Mouse (Mus musculus) ZHBTc4 (cell line): Measurements from ENCODE around the gene Manba.
A peak's percentile ranks its signal among the peaks of the same experiment; 100 is the strongest.
"Not testable (repeated sequence)": the region's sequence is repeated elsewhere in the genome, so short reads cannot be mapped to it uniquely, and the experiment has no call there.

Experiments used
- DNase-seq: peaks from one replicate; pipeline ENCODE4 v3.0.0-alpha.2; 2011; ENCODE audit warnings: low read depth, low spot score

Manba gene

DNA sequence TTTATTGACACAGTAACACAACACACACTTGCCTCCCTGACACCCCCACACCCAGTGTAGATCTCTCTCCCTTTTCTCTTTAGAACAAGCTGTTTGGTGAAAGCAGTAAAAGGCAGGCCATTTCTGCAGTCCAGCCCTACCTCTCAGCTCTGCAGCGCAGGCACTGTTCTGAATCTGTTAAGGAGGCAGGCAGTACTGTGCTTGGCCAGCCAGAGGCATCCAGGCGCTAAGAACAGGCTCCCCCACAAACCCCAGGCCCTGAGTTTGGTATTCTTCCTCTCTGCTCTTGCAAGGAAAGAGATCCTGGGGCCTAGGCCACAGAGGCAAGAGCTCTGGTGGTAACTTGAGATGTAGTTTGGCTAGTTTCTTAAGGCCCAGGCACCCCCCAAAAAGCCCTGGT, 39.5 kb downstream of the Manba start:
- DNase-seq, result not testable (repeated sequence)

DNA sequence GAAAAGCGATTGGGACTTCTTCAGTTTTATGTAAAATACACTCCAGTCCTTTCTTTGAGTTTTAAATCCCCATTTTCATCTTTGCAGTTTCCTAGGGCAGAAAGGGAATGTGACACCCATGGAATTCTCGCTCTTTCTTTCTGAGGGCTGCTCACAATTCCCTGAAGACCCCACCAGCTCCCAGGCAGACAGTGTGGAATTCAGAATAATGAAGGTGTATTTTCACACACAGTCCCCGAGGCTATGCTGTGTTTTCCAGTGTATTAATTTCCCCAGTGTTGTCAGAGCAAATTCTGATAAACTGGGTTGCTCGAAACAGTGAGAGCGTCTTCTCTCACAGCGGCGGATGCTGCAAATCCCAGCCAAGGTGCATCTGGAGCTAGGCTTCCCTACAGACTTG, 44.3 kb downstream of the Manba start:
- DNase-seq, result no peak

DNA sequence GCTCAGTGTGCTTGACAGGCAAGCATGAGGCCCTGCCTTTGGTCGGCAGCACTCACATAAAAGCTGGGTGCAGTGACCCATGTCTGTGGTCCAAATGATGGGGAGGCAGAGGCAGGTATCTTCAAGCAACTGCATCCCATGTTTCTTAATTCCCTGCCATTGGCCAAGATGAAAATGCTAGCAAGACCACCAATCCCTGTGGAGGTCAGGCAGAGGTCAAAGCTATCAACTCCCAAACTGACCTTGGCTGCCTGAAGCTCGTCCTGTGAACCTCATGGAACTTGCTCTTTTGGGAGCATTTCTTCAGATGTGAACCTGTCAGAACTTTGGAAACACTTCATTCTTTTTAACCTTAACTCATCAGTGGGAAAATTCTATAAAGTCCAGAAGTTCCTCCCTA, 46.4 kb downstream of the Manba start:
- no peak for DNase-seq

DNA sequence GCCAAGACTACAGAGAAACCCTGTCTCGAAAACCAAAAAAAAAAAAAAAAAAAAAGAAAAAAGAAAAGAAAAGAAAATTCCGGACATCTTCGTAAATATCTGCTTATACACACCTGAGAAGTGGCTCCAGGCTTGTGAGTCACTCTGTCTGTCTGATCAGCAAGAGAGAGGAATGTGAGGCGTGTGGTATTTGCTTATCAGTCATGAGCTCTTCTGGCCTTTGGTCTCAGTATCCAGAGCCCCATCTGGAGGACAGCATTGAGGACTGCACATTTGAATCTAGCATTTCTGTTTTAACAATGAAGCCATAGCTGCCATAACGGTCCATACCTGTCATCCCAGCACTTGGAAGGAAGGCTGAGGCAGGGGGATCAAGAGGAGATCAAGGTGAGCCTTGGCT, 48.7 kb downstream of the Manba start:
- peak; percentile 71 for DNase-seq

DNA sequence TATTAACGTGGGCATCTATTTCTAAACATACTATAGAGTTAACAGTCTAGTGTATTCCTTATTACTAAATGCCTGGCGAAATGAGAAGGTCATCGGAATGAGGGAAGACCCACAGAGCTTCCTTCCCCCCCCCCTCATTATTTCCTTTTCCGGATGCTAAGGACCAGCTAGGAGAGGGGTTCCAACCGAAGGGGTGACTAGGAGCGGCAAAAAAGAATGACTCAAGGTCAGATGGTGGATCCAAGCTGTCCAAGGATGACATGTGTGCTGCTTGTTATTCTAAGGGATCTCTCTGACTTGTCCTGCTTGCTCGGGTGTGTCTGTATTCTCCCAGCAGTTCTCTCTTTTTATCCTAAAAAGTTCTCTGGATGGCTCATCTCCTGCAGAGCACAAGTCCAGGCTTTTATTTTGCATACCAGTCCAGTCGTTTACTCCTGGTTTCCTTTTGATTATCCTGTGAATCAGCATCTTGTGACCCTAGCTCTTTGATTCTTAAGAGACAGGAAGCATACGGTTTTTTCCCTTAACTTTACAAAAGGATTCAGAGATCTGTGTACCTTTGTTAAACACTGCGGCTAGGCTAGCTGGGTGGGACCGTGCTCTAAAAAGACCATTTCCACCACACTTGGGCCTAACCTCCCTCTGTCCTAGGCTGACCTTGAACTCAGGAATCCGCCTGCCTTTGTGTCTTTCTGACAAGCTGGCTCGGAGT, 61.0 kb downstream of the Manba start:
- DNase-seq, result peak; percentile 97

DNA sequence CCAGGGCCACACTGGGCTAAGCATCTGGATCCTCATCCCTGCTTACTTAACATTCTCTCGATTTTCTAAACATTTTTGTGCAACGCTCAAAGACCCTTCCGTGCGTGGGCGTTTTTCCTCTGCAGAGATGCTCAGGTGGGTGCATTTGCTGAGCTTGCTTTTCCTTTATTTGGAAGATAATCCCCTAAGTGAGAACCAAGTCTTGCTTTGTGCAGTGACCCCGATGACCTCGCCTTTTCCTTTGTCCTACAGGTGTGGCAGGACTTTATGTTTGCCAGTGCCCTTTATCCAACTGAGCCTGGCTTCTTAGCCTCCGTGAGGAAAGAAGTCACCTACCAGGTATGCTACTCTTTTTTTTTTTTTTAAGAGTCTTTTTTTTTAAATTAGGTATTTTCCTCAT, 61.9 kb downstream of the Manba start:
- DNase-seq, result peak; percentile 87

DNA sequence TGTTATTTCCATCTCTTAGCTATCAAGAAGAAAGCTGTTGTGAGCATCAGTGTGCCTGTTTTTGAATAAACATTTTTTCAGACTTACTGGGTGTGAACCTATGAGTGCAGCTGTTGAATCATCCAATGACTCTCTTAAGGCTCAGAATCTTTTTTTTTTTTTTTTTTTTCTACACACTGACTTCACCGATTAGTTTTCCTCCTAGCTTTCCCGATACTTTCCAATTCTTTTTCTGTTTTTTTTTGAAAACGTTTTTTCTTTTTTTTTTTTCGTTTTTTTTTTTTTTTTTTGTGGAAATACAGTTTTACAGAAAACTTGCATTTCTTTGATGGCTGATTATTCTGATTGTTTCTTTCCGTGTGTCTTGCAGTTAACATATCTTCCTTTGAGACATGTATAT, 67.5 kb downstream of the Manba start:
- no peak for DNase-seq

DNA sequence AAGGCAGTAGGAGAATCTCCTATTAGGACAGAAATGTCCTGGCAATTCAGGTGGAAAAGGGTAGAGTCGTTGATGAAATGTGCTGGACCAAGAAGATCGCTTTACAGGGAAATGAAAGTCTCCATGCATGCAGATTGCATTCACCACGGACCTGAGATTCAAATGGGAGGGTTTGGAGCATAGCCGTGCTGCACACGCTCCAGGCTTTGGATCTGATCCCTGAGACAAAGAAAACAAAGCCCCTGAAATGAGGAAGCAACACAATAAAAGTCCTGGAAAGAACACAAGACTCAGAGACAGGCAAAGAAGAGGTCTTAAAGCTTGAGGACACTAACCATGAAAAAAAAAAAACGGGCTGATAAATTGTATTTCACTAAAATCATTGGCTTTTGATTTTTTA, 69.8 kb downstream of the Manba start:
- peak; percentile 56 for DNase-seq

DNA sequence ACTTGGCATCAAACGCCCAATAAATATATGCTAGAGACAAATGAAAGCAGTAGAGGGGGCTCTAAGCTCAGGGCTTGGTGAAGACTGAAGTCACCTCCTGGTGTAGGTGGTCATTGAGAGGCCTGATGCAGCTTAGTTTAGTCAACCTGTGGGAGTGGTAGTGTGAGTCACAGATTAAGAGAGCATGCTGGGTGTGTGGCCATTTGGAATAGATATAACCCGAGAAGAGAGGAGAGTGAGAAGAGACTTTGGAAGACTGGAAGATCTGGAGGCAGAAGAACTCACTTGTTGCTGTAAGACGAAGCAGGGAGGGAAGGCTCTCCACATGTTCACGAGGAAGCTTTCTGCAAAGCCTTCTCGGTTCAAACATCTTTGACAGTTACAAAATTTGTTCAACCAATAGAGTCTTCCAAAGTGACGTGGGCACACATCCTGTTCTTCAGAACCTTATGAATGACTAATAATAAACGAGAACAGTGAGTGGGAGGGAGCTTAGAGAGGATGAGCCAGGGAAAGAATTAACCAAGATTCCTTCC, 70.7 kb downstream of the Manba start:
- no peak for DNase-seq

DNA sequence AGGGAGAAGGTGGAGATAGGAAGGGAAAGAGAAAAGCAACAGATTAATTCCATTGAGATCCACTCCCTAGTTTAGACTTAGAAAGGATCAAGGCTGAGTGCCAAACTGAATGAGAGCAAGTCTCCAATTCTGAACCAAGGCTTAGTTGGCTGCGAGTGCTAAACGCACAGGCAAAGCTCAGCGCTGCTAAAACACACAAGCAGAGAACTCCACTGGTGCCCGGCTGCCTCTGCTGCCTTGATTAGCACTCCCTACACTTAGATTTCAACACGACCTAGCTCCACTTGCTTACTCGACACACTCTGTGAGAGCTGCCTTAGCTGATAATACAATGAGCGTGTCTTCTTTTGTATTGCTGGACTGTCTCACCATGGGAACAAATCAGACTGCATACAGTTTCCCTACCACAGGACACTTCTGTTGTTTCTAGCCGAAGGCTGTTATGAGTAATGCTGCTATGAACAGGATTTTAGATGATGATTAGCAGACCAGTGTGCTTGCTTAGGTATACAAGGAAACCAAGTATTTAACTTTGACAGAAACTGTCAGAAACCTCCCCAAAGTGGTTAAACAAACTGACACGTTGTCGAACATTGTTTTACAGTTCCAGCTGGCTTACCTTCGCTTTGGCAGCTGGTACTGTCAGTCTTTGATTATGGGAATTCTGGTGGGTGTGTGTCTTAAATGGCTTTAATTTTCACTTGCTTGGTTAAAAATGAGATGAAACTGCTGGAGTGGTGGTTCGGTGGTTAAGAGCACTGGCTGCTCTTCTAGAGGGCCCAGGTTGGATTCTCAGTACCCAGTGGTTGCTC, 71.6 kb downstream of the Manba start:
- no peak for DNase-seq

DNA sequence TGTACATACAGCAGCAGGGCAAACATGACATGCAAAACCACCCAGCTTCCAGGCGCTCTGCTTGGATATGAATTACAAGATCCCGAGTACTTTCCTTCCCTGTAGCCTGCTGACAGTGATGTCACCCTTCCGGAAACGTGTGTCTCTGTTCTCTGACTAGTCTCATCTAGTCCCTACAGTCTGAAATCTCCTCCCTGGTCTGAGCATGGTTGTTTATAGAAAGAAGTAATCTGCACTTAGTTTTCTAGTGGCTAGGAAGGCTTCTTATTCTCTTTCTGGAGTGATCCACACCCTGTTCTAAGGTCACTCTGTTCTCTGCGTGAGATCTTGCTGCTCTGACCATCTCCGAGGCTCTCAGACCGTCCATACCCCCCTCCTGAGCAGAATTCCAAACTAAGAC, 76.6 kb downstream of the Manba start:
- peak; percentile 63 for DNase-seq

DNA sequence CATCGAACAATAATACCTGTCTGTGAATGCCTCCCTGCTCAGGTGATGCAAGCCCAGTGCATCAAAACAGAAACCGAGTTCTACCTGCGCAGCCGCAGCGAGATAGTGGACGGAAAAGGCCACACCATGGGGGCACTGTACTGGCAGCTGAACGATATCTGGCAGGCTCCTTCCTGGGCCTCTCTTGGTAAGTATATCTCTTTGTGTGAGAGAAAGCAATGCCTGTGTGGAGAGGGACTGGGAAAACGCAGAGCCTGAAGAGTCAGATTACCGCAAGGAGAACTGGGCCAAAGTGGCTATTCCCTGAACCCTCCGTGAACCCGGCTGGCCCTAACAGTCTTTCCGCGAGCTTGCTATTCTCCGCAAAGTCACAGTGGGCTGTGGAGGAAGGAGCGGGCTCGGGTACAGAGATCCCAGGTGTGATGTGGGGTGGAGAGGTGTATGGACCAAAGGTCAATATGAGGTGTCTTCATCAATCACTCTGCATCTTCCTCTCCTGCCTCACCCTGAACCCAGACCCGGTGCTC, 77.8 kb downstream of the Manba start:
- peak; percentile 32 for DNase-seq

DNA sequence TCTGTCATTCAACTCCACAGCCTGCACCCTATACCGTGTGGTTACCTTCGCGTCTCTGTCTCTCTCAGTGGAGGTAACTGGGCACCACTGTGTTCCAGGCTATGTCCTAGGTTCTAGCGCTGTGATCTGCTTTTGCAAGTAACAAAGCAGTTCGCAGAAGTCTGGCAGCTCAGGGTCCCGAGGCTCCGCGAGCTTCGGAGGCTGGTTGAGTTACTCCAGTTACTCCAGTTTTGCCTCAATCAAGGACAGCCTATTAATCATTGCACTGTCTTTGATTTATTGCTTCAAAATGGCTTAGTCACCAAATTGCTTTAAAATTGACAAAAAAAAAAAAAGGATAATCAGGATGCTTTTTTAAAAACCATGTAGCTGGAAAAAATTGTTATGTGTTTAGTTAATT, 79.3 kb downstream of the Manba start:
- DNase-seq, result no peak

DNA sequence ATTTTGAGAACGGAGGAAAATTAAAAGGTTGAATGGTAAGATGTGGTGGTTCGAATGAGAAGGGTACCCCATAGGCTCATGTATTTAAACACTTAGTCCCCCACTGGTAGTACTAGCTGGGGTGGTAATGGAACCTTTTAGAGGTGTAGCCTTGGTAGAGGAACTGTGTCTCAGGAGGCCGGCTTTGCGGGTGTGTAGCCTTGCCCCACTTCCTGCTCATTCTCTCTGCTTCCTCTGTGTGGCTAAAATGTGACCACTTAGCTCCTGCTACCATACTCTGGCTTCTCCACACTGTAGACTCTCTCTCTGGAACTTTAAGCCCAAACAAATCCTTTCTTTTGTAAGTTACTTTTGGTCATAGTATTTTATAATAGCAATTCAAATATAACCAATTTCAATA, 79.9 kb downstream of the Manba start:
- DNase-seq, result no peak

DNA sequence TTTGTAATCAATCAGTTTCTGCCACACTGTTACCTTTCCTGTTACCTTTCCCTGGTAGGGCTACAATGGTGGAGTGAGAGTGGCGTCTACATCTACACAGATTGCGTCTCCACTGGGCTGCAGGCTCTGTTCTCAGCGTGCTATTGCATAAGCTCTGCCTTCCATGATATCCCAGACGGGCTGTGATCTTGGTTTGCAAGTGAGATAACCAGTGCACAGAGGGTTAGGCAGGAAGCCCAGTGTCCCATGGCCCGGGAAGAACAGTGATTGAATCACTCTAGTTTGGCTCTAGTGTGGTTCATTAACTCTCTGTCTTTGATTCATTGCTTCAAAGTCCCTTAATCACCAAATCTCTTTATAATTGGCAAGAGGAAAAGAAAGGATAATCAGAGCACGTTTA, 82.5 kb downstream of the Manba start:
- DNase-seq, result no peak

DNA sequence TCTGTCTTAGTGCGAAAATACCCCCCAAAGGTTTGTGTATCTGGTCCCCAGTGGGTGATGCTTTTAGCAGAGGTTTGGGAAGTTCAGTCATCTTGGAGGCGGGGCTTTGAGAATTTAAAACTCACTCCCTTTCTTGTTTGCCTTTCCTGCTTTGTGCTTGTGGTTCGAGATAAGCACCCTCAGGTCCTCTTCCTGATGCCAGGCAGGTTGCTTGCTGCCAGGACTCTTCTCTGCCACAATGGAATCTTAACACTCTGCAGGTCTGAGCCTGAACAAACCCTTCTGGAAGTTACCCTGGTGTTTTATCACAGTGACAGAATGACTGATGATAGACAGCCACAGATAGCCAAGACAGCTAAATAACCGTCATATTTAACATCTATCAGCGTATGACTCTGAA, 83.2 kb downstream of the Manba start:
- no peak for DNase-seq

DNA sequence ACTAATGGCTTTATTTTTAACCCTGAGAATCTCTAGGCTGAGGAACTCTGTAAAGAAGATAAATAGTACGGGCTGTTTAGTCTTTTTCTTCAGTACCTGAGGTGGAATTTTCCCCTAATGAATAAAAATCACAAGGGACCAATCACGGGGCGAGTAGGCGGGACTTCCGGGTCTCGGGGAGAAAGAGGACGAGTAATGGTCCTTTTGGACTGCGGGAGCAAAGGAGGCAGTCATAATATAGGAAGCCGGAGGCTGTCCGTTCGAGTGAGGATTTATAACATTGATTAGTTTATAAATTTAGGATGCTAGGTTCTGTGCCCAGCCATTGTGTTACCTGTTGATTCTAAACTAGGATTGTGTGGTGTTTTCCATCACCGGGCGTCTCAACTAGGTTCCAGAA, 86.1 kb downstream of the Manba start:
- DNase-seq, result peak; percentile 50

DNA sequence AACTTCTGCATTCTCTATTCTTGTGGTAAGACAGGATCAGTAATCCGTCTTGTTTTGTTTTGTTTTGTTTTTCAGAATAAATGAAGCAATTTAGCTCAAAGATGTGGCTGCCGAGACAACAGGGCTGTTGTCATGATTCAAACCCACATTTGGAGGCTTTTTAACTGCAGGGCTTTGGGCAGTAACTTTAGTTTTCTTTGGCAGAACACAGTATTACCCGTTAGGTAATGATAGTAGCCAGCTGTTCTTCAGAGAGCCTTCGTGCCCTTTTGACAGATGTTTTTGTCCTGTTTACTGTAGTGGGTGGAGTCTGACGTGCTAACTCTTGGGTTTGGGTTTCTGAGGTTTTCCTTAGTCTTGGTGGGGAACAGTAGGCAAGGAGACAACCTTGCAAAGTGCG, 87.6 kb downstream of the Manba start:
- no peak for DNase-seq

DNA sequence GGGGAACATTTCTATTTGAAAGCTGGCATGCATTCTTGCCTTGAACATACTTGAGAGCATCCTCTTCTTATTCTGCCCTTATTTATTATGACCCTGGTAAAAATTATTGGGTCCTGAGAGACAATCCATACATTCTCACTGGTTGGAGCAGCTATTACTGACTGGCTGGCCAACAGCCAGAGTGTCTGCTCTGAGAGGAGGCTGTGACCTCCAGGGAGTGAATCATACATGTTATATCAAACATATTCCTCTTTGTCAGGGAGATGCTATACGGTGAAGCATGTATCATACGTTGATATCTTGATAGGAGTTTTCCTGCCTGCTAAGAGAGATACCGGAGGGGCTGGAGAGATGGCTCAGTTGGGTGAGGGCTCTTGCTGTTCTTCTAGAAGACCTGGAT, 89.7 kb downstream of the Manba start:
- no peak for DNase-seq

DNA sequence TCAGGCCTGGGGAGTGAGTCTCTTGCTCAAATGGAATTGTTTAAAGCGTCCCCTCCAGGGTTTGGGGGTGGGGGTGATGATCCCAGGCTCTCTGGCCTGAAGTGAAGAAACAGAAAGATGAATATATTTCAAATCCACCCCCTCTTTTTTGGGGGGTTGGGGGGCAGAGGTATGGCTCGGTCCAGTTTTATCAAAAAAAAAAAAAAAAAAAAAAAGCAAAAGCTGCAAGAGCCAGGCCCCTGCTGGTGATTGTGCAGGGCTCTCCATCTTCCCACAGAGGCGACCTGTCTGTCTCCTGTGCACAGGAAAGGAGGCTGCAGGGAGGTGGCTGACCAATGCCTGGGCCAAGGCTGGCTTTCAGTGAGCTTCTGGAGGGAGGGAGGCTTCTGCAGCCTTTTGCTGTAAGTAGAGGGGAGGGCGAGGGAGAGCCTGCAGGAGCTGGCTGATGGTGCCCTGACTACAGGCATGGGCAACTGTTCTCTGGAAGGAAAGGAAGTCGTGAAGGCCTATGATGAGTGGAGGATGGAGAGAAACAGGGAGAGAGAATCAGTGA, 93.3 kb downstream of the Manba start:
- DNase-seq, result no peak

DNA sequence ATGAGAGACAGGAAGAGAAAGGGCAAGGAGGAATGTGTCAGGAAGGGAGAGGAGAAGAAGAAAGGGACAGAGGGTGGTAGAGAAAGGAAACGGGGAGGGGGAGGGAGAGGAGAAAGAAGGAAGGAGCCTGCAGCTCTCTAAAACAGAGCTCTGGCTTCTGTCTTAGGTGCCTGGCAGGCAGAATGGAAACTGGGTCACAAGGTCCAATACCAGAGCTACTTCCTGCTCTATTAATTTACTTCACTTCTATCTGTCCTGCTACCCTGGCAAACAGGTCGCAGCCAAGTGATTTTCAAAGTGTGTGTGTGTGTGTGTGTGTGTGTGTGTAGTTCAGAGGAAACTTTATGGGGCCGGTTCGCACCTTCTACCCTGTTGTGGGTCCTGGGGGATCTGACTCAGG, 93.8 kb downstream of the Manba start:
- DNase-seq, result no peak

DNA sequence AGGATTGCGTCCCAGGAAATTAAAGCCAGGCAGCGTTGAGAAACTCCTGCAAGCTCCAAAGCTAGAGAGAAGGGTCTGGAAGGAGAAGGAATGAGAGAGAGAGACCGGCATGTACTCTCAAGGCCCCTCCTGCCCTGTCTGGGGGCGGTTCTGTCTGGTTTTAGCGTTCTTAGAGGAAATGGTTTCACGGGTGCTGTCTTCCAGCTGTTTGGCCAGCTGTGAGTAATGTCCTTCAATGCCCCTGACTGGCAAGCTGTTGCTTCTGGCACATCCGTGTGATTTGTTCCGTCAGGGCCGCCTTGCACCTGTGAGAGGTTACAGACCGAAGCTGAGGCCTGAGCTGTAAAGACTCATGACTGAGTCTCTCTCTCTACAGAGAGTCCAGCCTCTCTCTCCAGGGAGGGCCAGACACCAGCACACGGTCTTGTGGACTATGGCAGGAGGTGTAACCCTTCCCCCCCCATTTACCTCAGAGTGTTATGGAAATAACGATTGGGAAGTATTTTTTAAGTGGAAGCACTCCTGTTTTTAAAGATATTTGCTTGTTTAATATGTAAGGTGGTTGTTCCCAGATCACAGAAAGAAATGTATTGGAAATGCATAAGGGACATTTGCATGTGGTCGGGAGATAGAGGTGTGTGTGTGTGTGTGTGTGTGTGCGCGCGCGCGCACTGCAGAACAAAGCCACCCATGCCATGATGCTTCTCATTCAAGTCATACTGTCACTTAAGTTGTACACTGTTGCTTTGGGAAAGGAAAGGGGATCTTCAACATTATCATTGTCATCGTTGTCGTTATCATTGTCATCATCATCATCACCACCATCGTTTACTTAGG, 95.2 kb downstream of the Manba start:
- DNase-seq, result peak; percentile 65
